Mouse (Mus musculus) urinary bladder, postnatal 10 days (tissue): ENCODE data around the gene Vwa1.

ENCODE experiments used
- DNase-seq: peaks from one replicate; pipeline ENCODE4 v3.0.0; 2022; ENCODE audit warnings: low spot score

Gene Vwa1

DNA sequence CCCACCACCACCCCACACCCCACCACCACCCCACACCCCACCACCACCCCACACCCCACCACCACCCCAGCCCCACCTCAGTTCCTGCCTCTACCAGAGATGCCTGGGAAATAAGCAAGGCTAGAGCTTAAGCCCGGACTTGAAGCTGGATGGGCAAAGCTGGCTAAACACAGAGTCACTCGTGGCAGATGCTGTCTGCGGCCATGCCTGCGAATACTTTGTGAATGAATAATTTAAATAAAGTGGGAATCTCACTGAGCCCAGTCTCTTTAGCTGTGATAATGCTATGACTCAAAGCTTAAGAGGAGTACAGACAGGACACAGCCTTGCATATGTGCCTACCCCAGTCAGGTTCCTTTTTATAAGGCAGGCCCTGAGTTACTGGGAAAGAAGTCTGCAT lies 5.0 kb upstream of the Vwa1 start:
- DNase-seq, result no peak

DNA sequence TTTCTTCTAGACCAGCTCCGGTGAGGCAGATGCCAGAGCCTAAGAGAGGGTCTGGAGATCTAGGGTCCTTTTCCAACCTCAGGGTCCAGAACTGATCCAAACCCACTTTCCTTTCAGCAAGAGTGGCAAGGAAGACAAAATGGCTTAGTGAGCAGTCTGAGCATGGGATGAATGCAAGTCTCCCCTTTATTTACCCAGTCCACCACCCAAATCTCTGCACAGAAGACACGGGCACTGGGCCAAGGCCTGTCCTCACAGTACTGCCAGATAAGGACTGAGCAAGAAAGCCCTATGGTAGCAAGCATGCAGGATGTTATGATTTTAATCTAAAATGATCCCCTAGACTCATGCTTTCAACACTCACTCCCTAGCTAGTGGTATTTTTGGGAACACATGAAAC lies 3.3 kb upstream of the Vwa1 start:
- DNase-seq, result no peak

DNA sequence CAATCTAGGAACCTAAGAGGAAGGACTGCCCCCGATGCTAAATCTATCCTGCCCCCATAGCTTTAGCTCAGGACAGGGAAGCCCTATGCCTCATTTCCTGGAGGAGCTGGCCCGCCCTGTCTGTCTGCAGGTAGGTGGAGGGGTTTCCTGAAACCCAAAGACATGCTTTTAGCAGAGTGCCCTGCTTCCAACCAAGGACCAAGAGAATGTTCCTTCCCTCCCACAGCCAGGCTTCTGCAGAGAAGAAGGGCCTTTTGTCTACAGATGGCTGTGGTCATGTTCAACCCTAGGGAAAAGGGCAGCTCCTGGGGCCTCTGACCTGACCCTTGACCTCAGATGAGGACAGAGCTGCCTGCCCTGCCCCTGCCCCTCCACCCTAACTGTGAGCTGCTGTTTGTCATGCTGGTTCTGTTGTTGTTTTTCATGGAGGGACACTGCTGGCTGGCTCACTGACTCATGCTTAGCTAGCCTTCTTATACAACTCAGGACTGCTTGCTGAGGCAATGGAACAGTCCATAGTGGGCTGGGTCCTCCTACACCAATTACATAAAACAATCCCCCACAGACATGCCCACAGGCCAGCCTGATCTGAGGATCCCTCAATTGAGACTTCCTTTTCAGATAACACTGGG lies 2.3 kb upstream of the Vwa1 start:
- no peak for DNase-seq

DNA sequence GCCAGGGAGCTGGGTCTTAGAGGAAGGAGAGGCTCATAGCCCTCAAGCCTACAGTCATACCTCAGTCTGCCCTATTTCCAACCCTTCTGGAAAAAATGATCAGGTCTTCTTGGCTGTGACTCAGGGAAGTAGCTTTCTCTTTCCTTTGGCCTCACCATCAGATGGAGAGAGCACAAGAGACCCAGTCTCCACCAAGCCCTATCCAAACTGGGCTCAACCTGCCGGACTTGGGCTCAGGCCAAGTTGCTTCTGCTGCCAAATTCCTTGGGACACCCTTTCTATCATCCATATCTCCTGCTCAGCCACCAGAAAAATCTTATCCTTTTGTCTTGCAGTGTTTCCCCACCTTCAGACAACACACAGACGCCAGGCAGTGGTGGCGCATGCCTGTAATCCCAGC lies 1.4 kb upstream of the Vwa1 start:
- no peak for DNase-seq

DNA sequence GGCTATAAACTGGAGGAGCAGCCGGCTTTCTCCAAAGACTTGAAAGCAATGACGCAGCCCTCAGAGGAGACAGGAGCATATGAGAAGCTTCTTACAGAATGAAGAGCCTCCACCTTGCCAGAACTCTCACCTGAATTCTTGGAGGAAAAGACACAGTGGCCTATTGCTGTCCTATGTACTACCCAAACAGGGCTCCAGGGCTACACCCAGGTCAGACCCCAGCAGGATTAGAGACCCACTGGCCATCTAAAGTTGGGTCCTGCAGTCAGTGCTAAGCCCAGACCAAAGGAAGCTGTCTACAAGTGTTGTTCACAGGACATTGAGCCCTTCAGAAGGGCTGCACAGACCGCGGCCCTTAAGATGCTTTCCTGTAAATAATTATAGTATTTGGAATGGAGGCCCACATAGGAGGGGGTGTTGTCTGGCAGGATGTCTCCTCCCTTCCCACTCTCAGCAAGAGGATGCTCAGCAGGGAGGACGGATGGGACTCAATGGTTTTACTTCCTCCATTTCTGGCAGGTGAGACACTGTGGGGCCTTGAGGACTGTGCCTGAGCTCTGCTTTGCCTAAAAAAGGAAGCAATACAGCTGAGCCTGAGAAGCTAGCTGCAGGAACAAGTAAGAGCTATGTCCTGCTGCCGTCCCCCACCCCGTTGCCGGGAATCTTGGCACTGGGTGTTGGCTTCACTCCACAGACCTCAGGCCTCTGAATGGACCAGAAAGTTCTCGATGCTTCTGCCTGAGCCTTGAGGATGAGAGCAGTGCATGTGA lies 658 bp upstream of the Vwa1 start:
- no peak for DNase-seq

DNA sequence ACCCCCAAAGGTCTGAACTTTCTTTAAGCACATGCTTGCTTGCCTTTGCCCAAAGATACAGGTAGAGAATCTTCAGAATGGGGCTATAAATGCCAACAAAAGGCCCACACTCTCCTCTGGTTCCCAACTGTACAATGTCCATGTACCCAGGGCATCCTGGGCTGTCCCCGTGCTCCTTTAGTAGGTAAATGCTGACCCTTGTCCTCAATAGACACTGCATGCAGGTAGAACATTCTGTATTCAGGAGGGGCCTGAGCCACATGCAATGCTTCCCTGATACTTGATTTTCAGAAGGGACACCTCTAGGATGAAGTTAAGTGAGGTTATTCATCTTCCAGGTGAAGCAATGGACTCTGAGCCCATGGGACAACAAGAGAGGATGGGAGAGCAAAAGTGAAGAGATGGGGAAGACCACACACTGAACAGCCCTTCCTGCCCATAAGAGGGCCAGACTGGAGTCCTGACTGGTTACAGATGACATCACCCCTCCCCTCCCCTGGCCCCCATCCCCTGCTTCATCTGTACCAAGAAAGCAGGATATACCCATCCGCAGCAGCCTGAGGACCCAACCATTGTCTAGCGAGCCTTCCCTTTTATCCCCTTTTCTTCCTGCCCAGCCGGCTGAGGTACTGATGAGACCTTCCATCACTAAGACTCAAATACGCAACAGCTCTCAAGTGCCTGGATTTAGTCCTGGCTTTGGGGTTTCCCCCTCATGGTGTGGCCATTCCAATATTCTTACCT lies 991 bp downstream of the Vwa1 start:
- DNase-seq, result no peak

DNA sequence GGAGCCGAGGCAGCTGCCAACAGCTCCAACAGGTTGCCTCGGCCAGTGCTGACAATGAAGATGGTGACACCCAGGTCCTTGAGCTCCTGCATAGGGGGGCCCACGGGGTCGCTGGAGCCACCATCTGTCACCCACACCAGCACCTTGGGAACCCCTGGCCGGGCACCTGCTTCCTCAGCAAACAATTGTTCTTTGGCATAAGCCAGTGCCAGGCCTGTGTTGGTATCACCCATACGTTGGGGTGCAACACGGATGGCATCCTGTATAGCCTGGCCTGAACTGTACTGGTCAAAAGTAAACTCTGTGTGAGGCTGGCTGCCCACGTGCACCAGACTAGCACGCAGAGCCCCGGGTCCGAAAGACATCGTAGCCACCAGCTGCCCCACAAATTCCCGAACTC lies 1.7 kb downstream of the Vwa1 start:
- no peak for DNase-seq

DNA sequence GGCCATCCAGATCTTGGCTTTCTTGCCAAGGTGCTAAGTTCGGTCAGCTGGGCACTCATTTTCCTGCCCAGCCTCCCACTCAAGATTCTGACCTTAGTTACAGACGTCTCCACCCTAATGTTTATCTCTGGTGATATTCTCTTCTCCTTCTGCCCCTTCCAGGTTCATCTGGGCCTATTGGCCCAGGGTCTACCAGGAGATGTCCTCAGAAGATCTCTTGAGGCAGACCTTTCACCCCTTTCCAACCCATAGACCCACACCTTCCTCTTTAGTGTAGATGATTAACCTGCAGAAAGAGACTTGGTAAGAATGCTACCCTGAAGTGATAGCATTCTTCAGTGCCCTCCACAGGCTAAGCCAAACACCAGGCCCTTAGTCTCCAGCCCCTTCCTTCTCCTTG lies 2.8 kb downstream of the Vwa1 start:
- no peak for DNase-seq

DNA sequence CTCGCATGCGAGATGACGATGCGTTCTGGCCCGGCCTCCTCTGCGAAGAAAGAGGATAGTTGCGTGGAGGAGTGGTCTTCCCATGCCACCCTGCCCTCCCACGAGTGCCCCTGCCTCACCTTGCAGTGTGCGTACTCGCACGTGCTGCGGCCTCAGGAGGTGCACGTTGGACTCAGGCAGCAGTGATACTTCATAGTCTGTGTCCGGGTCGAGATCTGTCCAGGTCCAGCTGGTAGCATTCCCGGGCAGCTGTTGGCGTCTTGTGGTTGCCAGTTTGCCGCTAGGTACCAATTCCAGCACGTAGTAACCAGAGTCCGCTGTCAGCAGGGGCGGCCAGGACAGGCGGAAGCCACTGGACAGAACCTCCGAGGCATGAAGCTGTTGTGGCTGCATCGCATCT lies 3.9 kb downstream of the Vwa1 start:
- no peak for DNase-seq

DNA sequence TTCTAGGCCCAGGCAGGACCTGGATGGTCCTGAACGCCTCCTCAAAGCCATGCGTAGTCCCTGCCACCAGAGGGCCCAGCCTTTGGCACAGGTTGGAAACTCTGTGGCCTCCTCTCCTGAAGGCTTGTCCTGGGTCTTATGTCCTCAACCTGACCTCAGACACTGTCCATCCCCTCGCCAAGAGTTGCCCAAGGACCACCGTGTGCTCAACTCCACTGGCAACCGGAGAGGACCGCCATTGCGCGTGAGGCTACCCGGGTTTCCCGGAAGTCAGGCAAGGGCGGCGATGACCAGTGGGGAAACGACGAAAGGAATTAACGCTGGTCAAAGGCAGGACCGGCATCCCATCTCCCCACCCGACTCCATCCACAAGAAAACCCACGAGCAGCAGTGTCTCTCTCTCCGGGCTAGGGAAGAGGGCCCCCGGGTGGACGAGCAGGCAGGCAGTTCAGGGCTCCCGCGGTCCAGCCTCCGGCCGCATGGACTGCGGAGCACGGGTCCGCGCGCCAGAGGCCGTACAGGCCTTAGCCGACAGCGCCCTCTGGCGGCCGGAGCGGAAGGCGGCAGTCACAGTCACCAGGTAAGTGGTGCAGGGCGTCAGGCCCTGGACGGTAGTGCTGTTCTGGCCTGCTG lies 4.5 kb downstream of the Vwa1 start:
- peak; percentile 75 for DNase-seq

DNA sequence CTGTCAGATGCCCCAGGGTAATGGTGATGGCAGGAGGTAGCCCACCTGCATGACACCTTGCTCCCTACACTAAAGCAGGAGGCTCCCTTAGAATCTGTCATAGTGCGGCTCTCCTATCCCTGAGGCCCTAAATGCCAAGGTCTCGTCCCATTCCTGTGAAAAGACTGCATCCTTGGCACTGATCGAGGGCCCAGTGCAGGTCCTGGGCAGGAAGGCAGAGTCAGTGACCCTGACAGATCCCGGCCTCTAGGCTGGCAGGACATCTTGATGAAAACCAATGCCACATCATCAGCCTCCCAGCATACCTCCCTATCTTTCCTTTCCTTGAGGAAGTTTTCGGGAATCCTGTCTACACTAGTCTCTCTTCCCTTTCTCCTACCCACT lies 5.0 kb downstream of the Vwa1 start:
- DNase-seq, result no peak

DNA sequence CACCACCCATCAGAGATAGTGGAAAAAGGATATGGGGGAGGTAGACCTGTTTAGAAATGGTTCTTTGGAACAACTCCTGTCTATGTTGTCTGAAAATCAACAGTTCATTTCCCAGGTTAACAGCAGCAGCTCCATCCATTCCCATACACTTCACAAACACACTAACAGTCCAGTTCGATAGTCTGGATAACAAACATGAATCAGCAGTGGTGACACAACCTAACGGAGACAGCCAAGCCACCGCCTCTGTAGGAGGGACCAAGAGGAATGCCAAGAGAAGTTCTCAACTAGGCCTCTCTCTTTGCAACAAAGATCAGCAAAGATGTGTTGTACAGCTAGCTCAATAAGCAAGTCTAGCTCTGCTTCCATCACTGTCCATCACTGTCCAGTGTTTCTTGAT lies 12.1 kb downstream of the Vwa1 start:
- DNase-seq, result no peak

DNA sequence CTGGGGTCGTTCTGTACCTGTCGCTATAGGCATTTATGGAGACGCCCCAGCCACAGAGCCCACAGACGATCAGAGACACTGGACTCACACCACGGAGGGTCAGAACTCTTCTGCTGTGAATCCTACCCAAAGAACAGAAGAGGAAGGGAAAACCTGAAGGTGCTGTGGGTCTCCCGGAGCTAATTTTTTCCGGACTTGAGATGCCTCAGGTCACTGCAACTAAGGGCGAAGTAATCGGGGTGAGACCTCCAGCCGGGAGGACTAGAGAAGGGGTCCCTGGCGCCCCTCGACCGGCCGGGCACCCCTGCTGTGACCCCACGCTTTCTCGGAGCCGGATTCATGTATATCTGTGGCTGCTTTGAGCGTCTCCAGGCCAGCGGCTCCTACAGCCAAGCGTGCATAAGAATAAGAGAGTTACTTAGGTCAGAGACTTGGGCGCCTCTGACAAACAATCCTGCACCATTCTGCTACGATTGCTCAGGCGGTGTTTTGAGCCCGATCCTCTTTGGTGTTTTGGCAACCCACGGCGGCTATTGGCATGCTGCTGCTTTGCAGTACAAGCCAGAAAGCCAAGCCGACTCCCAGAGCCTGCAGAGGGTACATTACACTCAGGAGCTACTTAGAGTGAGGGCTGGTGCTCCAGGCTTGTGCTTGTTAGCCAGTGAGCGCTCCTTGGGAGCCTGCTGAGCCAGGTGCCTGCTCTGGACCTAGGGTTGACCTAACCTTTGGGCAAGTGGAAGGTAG lies 13.0 kb downstream of the Vwa1 start:
- DNase-seq, result no peak

DNA sequence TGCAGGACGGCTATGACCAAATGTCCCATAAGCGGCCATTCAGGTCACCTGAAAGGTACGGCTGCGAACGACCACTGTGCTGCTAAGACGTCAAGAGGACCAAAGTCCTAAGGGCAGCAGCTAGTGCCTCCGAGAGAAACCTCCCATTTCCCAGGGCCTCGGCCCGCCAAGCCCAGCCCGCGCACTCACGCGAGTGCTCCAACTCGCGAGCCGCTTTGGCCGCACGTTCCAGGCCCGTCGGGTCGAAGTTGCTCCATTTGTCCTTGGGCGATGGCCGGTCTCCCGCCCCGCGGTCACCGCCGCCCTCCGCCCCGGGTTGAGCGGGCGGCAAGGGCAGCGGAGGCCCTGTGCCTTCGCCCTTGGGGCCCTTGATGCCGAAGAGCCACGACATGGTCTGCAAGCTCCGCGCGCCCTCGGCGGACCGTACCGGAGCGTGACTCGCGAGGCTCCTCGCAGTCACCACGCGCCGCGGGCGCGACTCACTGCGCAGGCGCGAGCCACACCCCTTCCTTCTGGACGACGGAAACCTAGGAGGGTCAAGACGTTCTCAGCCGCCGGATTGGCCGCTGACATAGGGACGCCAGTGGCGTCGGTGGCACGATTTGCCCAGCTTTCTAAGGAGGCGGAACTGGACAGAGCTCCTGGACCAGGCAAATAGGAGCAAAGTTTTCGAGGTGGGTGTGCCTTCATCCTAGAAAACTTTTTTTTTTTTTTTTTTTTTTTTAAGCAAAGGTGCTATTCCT lies 13.7 kb downstream of the Vwa1 start, which contains the start of gene Atad3a:
Gene Atad3a (minus strand): TSS at position 481 of the 743 bp plus-strand sequence.
- DNase-seq, result peak; percentile 95

DNA sequence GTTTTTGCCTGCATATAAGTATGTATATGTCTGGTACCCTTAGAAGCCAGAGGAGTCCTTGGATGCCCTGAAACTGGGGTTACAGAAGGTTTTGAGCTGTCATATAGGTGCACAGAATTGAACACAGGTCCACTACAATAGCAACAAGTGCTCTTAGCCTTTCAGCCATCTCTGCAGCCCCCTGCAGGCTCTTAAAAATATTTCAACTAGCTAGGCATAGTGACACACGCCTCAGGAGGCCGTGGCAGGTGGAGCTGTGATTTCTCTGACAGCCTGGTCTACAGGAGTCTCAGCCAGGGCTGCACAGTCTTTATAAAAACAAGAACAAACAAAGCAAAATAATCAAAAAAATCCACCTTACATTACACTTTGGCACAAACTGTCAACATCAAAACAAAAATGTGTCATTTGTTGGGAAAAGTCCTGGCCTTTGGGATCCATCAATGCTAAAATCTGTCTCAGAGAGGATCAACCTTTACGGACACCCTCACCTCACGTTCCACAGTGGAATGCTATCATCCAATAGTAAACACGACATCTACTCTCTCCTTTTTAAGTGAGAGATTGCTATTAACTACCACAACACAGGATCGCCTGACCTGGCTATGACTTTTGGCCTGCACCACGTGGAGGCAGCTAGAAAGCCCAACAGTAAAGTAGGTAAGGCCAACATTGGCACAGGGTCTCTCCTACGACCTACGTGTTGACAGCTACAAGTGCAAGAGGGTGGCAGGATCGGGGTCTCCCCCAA lies 14.5 kb downstream of the Vwa1 start:
- DNase-seq, result no peak

DNA sequence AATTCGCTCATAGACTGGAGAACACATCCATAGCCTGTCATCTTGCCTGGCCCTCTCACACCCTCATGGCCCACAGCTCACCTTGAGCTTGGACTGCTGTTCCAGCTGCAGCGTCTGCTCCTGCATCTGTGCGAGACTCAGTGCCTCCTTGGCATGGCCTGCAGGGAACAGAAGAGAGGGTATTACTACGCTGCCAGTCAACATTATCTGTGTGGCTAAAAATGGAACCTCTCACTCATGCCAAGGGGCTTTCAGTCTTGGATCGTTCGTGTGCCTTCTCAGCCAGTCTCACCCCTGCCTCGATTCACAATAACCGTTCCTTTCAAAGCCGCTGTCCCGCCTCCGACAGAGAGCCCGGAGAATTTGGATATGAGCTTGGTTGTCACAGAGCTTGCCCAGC lies 17.5 kb downstream of the Vwa1 start:
- no peak for DNase-seq

DNA sequence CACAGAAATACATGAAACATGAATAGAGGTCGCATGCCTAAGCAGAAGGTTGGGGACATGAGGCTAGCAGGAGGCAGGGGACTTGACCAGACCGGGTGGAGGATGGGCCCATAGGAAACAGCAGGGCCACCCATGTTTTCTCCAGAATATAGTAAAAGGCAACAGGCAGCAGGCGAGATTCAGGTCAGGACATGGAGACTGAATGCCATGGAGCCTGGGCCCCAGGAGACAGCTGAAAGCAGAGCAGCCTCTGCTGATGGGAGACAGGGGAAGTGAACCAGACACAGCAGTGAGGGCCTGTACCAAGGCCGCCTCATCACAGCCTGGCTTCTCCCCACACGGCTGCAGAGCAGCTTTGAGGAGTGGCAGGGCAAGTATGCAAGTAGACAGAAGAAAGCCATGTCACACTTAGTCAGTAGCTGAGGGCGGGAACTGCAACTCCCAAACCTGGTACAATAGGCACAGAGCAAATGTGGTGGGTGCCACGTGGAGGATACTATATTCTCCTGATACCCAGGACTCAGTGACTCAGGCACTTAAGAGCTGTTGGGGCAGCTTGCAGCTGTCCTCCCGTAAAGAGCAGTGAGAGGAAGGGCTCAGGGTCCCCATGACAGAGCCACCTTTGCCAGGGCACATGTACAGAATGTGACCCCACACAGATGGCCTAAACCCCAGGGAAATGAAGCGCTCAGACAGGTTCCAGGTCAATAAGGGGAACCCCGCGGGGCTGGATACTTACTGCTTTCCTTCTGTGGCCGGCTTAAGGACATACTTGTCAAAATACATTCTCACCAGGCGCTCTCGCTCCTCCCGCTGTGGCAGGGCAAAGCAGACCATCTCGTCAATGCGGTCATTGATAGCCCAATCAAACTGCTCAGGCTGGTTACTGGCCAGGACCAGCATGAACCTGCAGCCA lies 27.7 kb downstream of the Vwa1 start:
- no peak for DNase-seq

DNA sequence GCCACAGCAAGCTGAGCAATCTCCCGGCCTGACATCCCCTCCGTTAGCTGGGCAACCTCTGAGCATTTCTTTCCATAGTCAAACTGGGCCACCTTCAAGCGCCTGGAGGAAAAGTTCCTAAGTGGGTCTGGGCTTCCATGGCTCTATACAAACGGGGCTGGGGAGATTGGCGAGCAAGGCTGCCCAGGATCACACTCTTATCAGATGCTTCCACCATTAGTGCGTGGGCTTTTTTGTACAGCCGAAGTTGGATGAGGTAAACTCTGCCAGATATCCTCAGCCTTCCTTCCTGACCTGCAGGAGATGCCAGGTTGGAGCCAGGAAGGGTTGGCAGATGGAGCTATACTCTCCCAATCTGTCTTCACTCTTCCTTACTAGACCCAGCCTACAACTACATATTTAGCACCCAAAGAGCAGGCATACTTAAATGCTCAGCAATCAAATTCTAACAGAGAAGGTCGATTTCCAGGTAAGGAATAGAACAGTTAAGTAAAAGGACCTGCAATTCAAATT lies 28.4 kb downstream of the Vwa1 start:
- DNase-seq, result no peak

DNA sequence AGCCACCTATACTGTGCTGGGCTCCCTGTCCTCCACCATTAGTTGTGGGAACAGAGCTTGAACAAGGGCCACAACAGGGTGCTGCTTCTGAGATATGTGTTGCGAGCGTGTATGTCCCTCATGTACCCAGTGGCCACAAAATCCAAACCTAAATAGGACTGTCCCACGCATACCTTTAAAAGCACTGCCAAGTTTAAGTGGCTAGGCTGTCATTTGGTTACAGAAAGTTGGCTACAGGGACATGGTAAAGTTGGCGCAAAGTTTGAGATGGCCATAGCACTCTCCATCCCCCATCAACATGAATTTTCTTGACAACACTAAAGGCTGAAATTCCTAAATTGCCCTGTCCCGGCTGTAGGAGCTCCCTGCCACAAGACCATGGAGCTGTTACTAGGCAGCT lies 29.4 kb downstream of the Vwa1 start:
- DNase-seq, result no peak
